Mouse (Mus musculus) heart, adult 2 months (tissue): ENCODE results near the gene Tmem267. TPM values are rescaled to one million over a fixed set of nuclear protein-coding genes. Genes with fewer than 3 reads are reported as not detected.

Experiments used
- DNase-seq, 2 experiments: peaks; one replicate each; pipeline ENCODE4 v3.0.0; 2021
- H3K27ac ChIP-seq: fragments of 200-600 bp; 2 replicates; pipeline ENCODE4 v1.8.1; 2022
- H3K27me3 ChIP-seq: fragments of 200-500 bp; 2 replicates; pipeline ENCODE4 v1.6.1; 2012; ENCODE audit warnings: mild to moderate bottlenecking, low read length, inconsistent platforms, mixed read lengths; ENCODE audit not compliant: control insufficient read depth, insufficient read depth
- H3K36me3 ChIP-seq: fragments of 200-500 bp; 2 replicates; pipeline ENCODE4 v1.6.1; 2012; ENCODE audit warnings: low read length, inconsistent platforms; ENCODE audit not compliant: control insufficient read depth, insufficient read depth
- H3K4me1 ChIP-seq: fragments of 200-500 bp; 2 replicates; pipeline ENCODE4 v1.6.1; 2011; ENCODE audit warnings: low read length; ENCODE audit not compliant: control insufficient read depth, insufficient read depth
- H3K4me3 ChIP-seq: fragments of 200-600 bp; 2 replicates; pipeline ENCODE4 v1.8.1; 2022
- H3K79me2 ChIP-seq: fragments of 200-500 bp; replicated peaks from 2 replicates; pipeline ENCODE4 v1.6.1; 2012; ENCODE audit warnings: mild to moderate bottlenecking, inconsistent platforms, low read length, moderate library complexity, mixed read lengths; ENCODE audit not compliant: control insufficient read depth, insufficient read depth
- H3K9ac ChIP-seq: fragments of 200-500 bp; 2 replicates; pipeline ENCODE4 v1.6.1; 2012; ENCODE audit warnings: low read depth, mild to moderate bottlenecking, control low read depth, inconsistent platforms, low read length, mixed read lengths
- CTCF ChIP-seq: fragments of 200-600 bp; IDR thresholded peaks from 2 replicates; pipeline ENCODE4 v1.8.1; 2022; ENCODE audit warnings: antibody characterized with exemption, mild to moderate bottlenecking, moderate library complexity
- EP300 ChIP-seq: fragments of 200-500 bp; IDR thresholded peaks from 2 replicates; pipeline ENCODE4 v1.6.1; 2011; ENCODE audit warnings: low read depth, low read length, control low read depth; ENCODE audit not compliant: insufficient read depth
- POLR2A ChIP-seq: fragments of 200-500 bp; IDR thresholded peaks from 2 replicates; pipeline ENCODE4 v1.6.1; 2011; ENCODE audit warnings: mild to moderate bottlenecking, low read depth, low read length, control low read depth; ENCODE audit not compliant: insufficient read depth
- WGBS: fragments of 180-500 bp; shearing (Covaris S2); methylation state at CpG from one replicate; pipeline ENCODE4 v1.1.7; 2018; 5-methylcytosine and 5-hydroxymethylcytosine counted together
- intact Hi-C: fragments of 180-260 bp; cut with DNase I; formaldehyde crosslinking; loops from one replicate; pipeline ENCODE4 v1.15.1; 2025
- polyA plus RNA-seq: library from polyadenylated mRNA; depleted of rRNA; stranded (reverse); fragments of >200 nt; gene quantifications from 2 replicates; pipeline ENCODE4 v1.2.3, GENCODE M21; 2012
- total RNA-seq, 2 experiments: library from RNA; stranded (reverse); gene quantifications; 2 replicates each; pipeline ENCODE4 v1.2.3; 2021

The Tmem267 gene
- total and polyA plus RNA-seq, 3 experiments: 9.7 to 12.9 (median 10.8) TPM

GRCm38 (mm10) chr13:119635496-119635895, 147.7 kb downstream of the Tmem267 start:
- Histone ChIP-seq H3K4me1 (no peaks in the 10 kb centered on the region), H3K27me3 (no peaks in the 10 kb centered on the region), H3K27ac (no peak overlapping the region), H3K9ac (no peak overlapping the region), H3K4me3 (no peak overlapping the region), H3K36me3 (no peaks in the 10 kb centered on the region), H3K79me2 (no peaks in the 10 kb centered on the region)
- 56% methylated on average over 2 of the region's 2 CpGs for whole genome bisulfite sequencing
- no peak for DNase-seq
- intact Hi-C loops: no loop called here
- TF ChIP-seq POLR2A (no peak), CTCF (no peak), EP300 (no peak)

GRCm38 (mm10) chr13:119637837-119638236, 150.0 kb downstream of the Tmem267 start:
- intact Hi-C loops: no loop called here
- H3K9ac ChIP-seq: no peak overlapping the region
- H3K36me3 ChIP-seq: peaks cover 3% of the 10 kb centered on the region; the same call in 1 of the 2 replicates
- DNase-seq: no peak
- H3K27ac ChIP-seq: no peak overlapping the region
- H3K4me3 ChIP-seq: no peak overlapping the region
- no peak for TF ChIP-seq POLR2A
- TF ChIP-seq CTCF: no peak
- no peak for TF ChIP-seq EP300
- 80% methylated on average over 4 of the region's 4 CpGs for WGBS
- H3K27me3 ChIP-seq: no peaks in the 10 kb centered on the region
- H3K4me1 ChIP-seq: peaks cover 2% of the 10 kb centered on the region
- no peaks in the 10 kb centered on the region for H3K79me2 ChIP-seq

DNA sequence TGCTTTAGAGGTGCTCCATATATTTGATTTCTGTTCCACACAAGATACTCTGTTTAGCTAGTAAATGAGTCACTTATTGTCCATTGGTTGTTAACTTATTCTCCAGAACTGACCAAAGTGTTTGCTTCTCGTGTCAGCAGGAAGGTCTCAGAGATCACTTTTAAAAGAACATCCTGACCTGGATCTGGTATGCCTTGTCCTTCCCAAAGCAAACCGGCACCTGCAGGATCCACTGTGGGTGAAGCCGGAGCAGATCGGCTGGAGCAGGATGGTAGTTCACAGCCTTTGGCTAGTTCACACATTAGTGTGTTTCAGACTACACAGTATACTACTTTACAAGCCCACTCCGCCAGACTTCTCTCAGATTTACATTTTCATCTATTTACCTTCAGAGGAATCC, 150.6 kb downstream of the Tmem267 start:
- Histone ChIP-seq H3K79me2 (no peaks in the 10 kb centered on the region), H3K36me3 (peaks cover 3% of the 10 kb centered on the region; the same call in 1 of the 2 replicates), H3K27ac (no peak overlapping the region), H3K27me3 (no peaks in the 10 kb centered on the region), H3K4me1 (peaks cover 2% of the 10 kb centered on the region), H3K9ac (no peak overlapping the region), H3K4me3 (no peak overlapping the region)
- DNase-seq: no peak
- TF ChIP-seq CTCF: no peak
- no peak for TF ChIP-seq EP300
- no peak for TF ChIP-seq POLR2A
- intact Hi-C loops: no loop called here
- 81% methylated on average over 5 of the region's 5 CpGs for WGBS

DNA sequence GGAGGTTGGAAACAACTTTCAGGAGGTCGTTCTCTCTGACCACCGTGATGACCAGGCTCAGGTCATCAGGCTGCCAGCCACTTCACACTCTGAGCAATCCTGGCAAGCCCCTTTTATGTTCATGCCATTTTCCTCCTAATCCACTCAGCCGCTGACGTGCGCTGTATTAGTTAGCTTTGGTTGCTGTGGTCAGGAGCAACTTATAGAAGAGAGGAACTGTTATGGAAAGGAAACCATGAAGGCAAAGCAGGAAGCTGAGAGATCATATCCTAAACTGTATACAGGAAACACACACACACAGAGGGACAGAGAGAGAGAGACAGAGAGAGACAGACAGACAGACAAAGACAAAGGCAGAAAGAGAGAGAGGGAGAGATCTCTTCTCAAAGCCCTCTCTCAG, 151.5 kb downstream of the Tmem267 start:
- H3K27ac ChIP-seq: no peak overlapping the region
- no peak overlapping the region for H3K4me3 ChIP-seq
- H3K4me1 ChIP-seq: peaks cover 2% of the 10 kb centered on the region
- intact Hi-C loops: no loop called here
- WGBS: 69% methylated on average over 5 of the region's 5 CpGs
- no peaks in the 10 kb centered on the region for H3K79me2 ChIP-seq
- no peaks in the 10 kb centered on the region for H3K27me3 ChIP-seq
- no peak overlapping the region for H3K9ac ChIP-seq
- TF ChIP-seq CTCF (no peak), POLR2A (no peak), EP300 (no peak)
- peaks cover 3% of the 10 kb centered on the region; the same call in 1 of the 2 replicates for H3K36me3 ChIP-seq
- DNase-seq: no peak

DNA sequence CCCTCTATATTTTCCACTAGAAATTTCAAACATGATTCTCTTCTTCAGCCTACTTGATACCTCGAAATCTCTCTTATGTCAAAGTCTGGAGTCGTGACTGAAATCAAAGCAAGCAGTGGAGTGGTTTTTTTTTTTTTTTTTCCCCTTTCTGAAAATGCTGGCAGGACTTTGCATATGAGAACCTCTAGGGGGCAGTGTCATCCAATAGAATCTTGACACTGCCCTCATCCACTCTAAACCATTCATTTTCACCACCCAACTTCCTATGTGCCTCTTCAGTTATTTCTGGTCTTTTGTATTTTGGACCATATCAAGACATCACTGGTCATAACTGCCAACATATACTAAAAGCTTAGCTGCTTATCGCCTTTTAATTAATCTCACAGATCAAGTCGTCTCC, 152.7 kb downstream of the Tmem267 start:
- WGBS: 31% methylated on average over 4 of the region's 4 CpGs
- intact Hi-C loops: loop anchor here (2.0 kb wide), 3 partner anchors 84 to 160 kb away; no protein-coding TSS in a partner anchor
- Histone ChIP-seq H3K4me1 (peaks cover 2% of the 10 kb centered on the region), H3K79me2 (no peaks in the 10 kb centered on the region), H3K4me3 (no peak overlapping the region), H3K9ac (no peak overlapping the region), H3K27me3 (no peaks in the 10 kb centered on the region), H3K36me3 (peaks cover 3% of the 10 kb centered on the region; the same call in 1 of the 2 replicates), H3K27ac (peak overlapping the region; percentile 56; the same call in 1 of the 2 replicates)
- TF ChIP-seq CTCF (peak; percentile 81), EP300 (no peak)
- no peak for DNase-seq

- no peak for DNase-seq
- H3K27ac ChIP-seq: peak overlapping the region; percentile 56
- intact Hi-C loops: loop anchor here (2.0 kb wide), 3 partner anchors 84 to 160 kb away; no protein-coding TSS in a partner anchor
- no peak overlapping the region for H3K4me3 ChIP-seq
- H3K9ac ChIP-seq: no peak overlapping the region
- no peaks in the 10 kb centered on the region for H3K79me2 ChIP-seq
- TF ChIP-seq POLR2A (no peak), EP300 (no peak), CTCF (no peak)
- H3K4me1 ChIP-seq: peaks cover 2% of the 10 kb centered on the region
- 49% methylated on average over 7 of the region's 7 CpGs for WGBS
- H3K27me3 ChIP-seq: no peaks in the 10 kb centered on the region
- H3K36me3 ChIP-seq: peaks cover 3% of the 10 kb centered on the region; the same call in 1 of the 2 replicates
Observed at GRCm38 (mm10) chr13:119641145-119641544, 153.3 kb downstream of the Tmem267 start.
